Mouse (Mus musculus) forebrain, embryonic 13.5 days (tissue): ENCODE data around the gene Zbtb17. TPM values are rescaled to one million over a fixed set of nuclear protein-coding genes. Genes with fewer than 3 reads are reported as not detected.

Source experiments
- ATAC-seq: fragments of 200-750 bp; cut with Nextera tagmentation; 2 replicates; pipeline ENCODE4 v1.8.0; 2017
- H3K27ac ChIP-seq: fragments of 300-500 bp; sonication (generic); 2 replicates; pipeline ENCODE4 v1.5.1; 2015; ENCODE audit warnings: inconsistent platforms, mild to moderate bottlenecking, moderate library complexity
- H3K27me3 ChIP-seq: fragments of 300-500 bp; sonication (generic); 2 replicates; pipeline ENCODE4 v1.6.1; 2015; ENCODE audit warnings: mild to moderate bottlenecking, inconsistent platforms
- H3K36me3 ChIP-seq: fragments of 300-500 bp; sonication (generic); 2 replicates; pipeline ENCODE4 v1.6.1; 2015; ENCODE audit warnings: mild to moderate bottlenecking, inconsistent platforms; ENCODE audit not compliant: poor library complexity, severe bottlenecking
- H3K4me1 ChIP-seq: fragments of 300-500 bp; sonication (generic); 2 replicates; pipeline ENCODE4 v1.6.1; 2015; ENCODE audit warnings: inconsistent platforms
- H3K4me2 ChIP-seq: fragments of 300-500 bp; sonication (generic); 2 replicates; pipeline ENCODE4 v1.6.1; 2015; ENCODE audit warnings: inconsistent platforms, mild to moderate bottlenecking, moderate library complexity
- H3K4me3 ChIP-seq: fragments of 300-500 bp; sonication (generic); 2 replicates; pipeline ENCODE4 v1.5.1; 2015; ENCODE audit warnings: mild to moderate bottlenecking, inconsistent platforms
- H3K9ac ChIP-seq: fragments of 300-500 bp; sonication (generic); 2 replicates; pipeline ENCODE4 v1.6.1; 2015; ENCODE audit warnings: mild to moderate bottlenecking, inconsistent platforms
- H3K9me3 ChIP-seq: fragments of 300-500 bp; sonication (generic); replicated peaks from 2 replicates; pipeline ENCODE4 v1.6.1; 2016; ENCODE audit warnings: inconsistent platforms
- WGBS: fragments of 180-500 bp; shearing (Covaris S2); methylation state at CpG from one replicate; pipeline ENCODE4 v1.1.7; 2015; 5-methylcytosine and 5-hydroxymethylcytosine counted together
- polyA plus RNA-seq: library from polyadenylated mRNA; unstranded; fragments of >200 nt; fragmentation: Nextera tagmentation; extraction: Ambion mirVana; gene quantifications from 2 replicates; pipeline ENCODE4 v1.2.1, GENCODE M21; 2015

Gene Zbtb17
- polyA plus RNA-seq, 1 experiment from 2014 or later, result 60.9 TPM

GRCm38 (mm10) chr4:141429381-141429780 lies 15.1 kb upstream of the Zbtb17 start:
- H3K4me3 ChIP-seq, result no peak overlapping the region
- WGBS, result 85% methylated on average over 6 of the region's 6 CpGs
- ATAC-seq, result no peak

GRCm38 (mm10) chr4:141429847-141430246 lies 14.6 kb upstream of the Zbtb17 start:
- WGBS, result 51% methylated on average over 9 of the region's 9 CpGs
- H3K9ac ChIP-seq, result no peak overlapping the region
- H3K4me3 ChIP-seq, result no peak overlapping the region
- H3K27ac ChIP-seq, result no peak overlapping the region
- ATAC-seq, result no peak
- H3K4me1 ChIP-seq, result peaks cover 12% of the 10 kb centered on the region
- no peaks in the 10 kb centered on the region for H3K9me3 ChIP-seq
- peaks cover 16% of the 10 kb centered on the region; the same call in 1 of the 2 replicates for H3K27me3 ChIP-seq
- no peak overlapping the region for H3K4me2 ChIP-seq
- no peaks in the 10 kb centered on the region for H3K36me3 ChIP-seq

More at GRCm38 (mm10) chr4:141429381-141429780, 15.1 kb upstream of the Zbtb17 start:
- Histone ChIP-seq H3K27ac (no peak overlapping the region), H3K27me3 (peaks cover 18% of the 10 kb centered on the region; the same call in 1 of the 2 replicates), H3K36me3 (no peaks in the 10 kb centered on the region), H3K9me3 (no peaks in the 10 kb centered on the region), H3K9ac (no peak overlapping the region), H3K4me1 (peaks cover 12% of the 10 kb centered on the region), H3K4me2 (no peak overlapping the region)

- no peak for ATAC-seq
- no peaks in the 10 kb centered on the region for H3K9me3 ChIP-seq
- H3K9ac ChIP-seq, result no peak overlapping the region
- H3K36me3 ChIP-seq, result no peaks in the 10 kb centered on the region
- H3K4me3 ChIP-seq, result no peak overlapping the region
- WGBS, result 51% methylated on average over 9 of the region's 9 CpGs
- no peak overlapping the region for H3K27ac ChIP-seq
- peaks cover 3% of the 10 kb centered on the region for H3K4me1 ChIP-seq
- no peak overlapping the region for H3K4me2 ChIP-seq
- H3K27me3 ChIP-seq, result 0 out of 2 replicates have a peak, but pooled peaks cover 6% of the 10 kb centered on the region
Observed at GRCm38 (mm10) chr4:141430997-141431396, 13.5 kb upstream of the Zbtb17 start.

GRCm38 (mm10) chr4:141432666-141433065 lies 11.8 kb upstream of the Zbtb17 start:
- Histone ChIP-seq H3K36me3 (no peaks in the 10 kb centered on the region), H3K4me2 (no peak overlapping the region), H3K4me3 (no peak overlapping the region), H3K4me1 (no peaks in the 10 kb centered on the region), H3K9me3 (no peaks in the 10 kb centered on the region), H3K27me3 (0 out of 2 replicates have a peak, but pooled peaks cover 4% of the 10 kb centered on the region), H3K27ac (no peak overlapping the region), H3K9ac (no peak overlapping the region)
- no peak for ATAC-seq
- WGBS, result 73% methylated on average over 14 of the region's 14 CpGs

GRCm38 (mm10) chr4:141433191-141433590 lies 11.3 kb upstream of the Zbtb17 start:
- no peak overlapping the region for H3K27ac ChIP-seq
- H3K4me2 ChIP-seq, result no peak overlapping the region
- no peaks in the 10 kb centered on the region for H3K9me3 ChIP-seq
- H3K27me3 ChIP-seq, result 0 out of 2 replicates have a peak, but pooled peaks cover 4% of the 10 kb centered on the region
- H3K4me3 ChIP-seq, result no peak overlapping the region
- ATAC-seq, result no peak
- no peaks in the 10 kb centered on the region for H3K4me1 ChIP-seq
- no peaks in the 10 kb centered on the region for H3K36me3 ChIP-seq
- WGBS, result 84% methylated on average over 18 of the region's 18 CpGs
- no peak overlapping the region for H3K9ac ChIP-seq

- no peak within 1 kb of the TSS for H3K4me2 ChIP-seq
- 100% methylated on average over 1 of the region's 1 CpGs for WGBS
- H3K27ac ChIP-seq, result no peak within 1 kb of the TSS
- H3K9ac ChIP-seq, result no peak within 1 kb of the TSS
- no peaks in the 10 kb centered on the region for H3K4me1 ChIP-seq
- no peaks in the 10 kb centered on the region for H3K9me3 ChIP-seq
- H3K27me3 ChIP-seq, result 0 out of 2 replicates have a peak, but pooled peaks cover 4% of the 10 kb centered on the region
- H3K36me3 ChIP-seq, result no peaks in the 10 kb centered on the region
- ATAC-seq, result no peak
- H3K4me3 ChIP-seq, result no peak within 1 kb of the TSS
Observed at GRCm38 (mm10) chr4:141435974-141436373, 8.5 kb upstream of the Zbtb17 start, which contains the start of gene Srarp. Srarp (minus strand) TSS chr4:141436105.

GRCm38 (mm10) chr4:141439083-141439803 lies 5.2 kb upstream of the Zbtb17 start:
- peaks cover 5% of the 10 kb centered on the region for H3K4me1 ChIP-seq

GRCm38 (mm10) chr4:141440877-141441276 lies 3.6 kb upstream of the Zbtb17 start:
- Histone ChIP-seq H3K27me3 (no peaks in the 10 kb centered on the region), H3K36me3 (no peaks in the 10 kb centered on the region), H3K9me3 (no peaks in the 10 kb centered on the region), H3K4me1 (peaks cover 12% of the 10 kb centered on the region), H3K9ac (no peak overlapping the region), H3K4me2 (no peak overlapping the region), H3K4me3 (no peak overlapping the region), H3K27ac (no peak overlapping the region)
- no peak for ATAC-seq

More at GRCm38 (mm10) chr4:141439083-141439803, 5.2 kb upstream of the Zbtb17 start:
- Histone ChIP-seq H3K4me2 (no peak overlapping the region), H3K4me3 (no peak overlapping the region), H3K9me3 (no peaks in the 10 kb centered on the region), H3K27me3 (no peaks in the 10 kb centered on the region), H3K36me3 (no peaks in the 10 kb centered on the region), H3K27ac (no peak overlapping the region), H3K9ac (no peak overlapping the region)
- no peak for ATAC-seq
- 85% methylated on average over 12 of the region's 12 CpGs for WGBS

GRCm38 (mm10) chr4:141443641-141444429 lies 619 bp upstream of the Zbtb17 start:
- ATAC-seq, result no peak
- Histone ChIP-seq H3K9me3 (no peaks in the 10 kb centered on the region), H3K36me3 (peaks cover 28% of the 10 kb centered on the region), H3K4me3 (peak overlapping the region; percentile 98), H3K27ac (no peak overlapping the region), H3K9ac (peak overlapping the region; percentile 97), H3K4me2 (peak overlapping the region; percentile 92), H3K4me1 (peaks cover 22% of the 10 kb centered on the region), H3K27me3 (no peaks in the 10 kb centered on the region)
- WGBS, result 48% methylated on average over 11 of the region's 11 CpGs

- Histone ChIP-seq H3K4me1 (peaks cover 22% of the 10 kb centered on the region), H3K27me3 (no peaks in the 10 kb centered on the region), H3K27ac (0 out of 2 replicates have a peak overlapping the region, but pooled peaks have one; percentile 70), H3K4me2 (peak overlapping the region; percentile 92), H3K36me3 (peaks cover 42% of the 10 kb centered on the region), H3K9ac (peak overlapping the region; percentile 97), H3K4me3 (peak overlapping the region; percentile 98), H3K9me3 (no peaks in the 10 kb centered on the region)
- 17% methylated on average over 14 of the region's 14 CpGs for WGBS
- ATAC-seq, result no peak
Observed at GRCm38 (mm10) chr4:141445328-141445720, 870 bp downstream of the Zbtb17 start.

GRCm38 (mm10) chr4:141446211-141446610 lies 1.8 kb downstream of the Zbtb17 start:
- peaks cover 22% of the 10 kb centered on the region for H3K4me1 ChIP-seq
- no peaks in the 10 kb centered on the region for H3K9me3 ChIP-seq
- H3K36me3 ChIP-seq, result peaks cover 48% of the 10 kb centered on the region
- H3K4me2 ChIP-seq, result peak overlapping the region; percentile 92
- peak overlapping the region; percentile 97; the same call in 1 of the 2 replicates for H3K9ac ChIP-seq
- H3K27me3 ChIP-seq, result no peaks in the 10 kb centered on the region
- no peak for ATAC-seq
- no peak overlapping the region for H3K27ac ChIP-seq
- peak overlapping the region; percentile 98 for H3K4me3 ChIP-seq
- WGBS, result 79% methylated on average over 7 of the region's 7 CpGs

- H3K27ac ChIP-seq, result no peak overlapping the region
- peaks cover 83% of the 10 kb centered on the region for H3K36me3 ChIP-seq
- ATAC-seq, result no peak
- no peak overlapping the region for H3K4me2 ChIP-seq
- no peaks in the 10 kb centered on the region for H3K27me3 ChIP-seq
- no peak overlapping the region for H3K9ac ChIP-seq
- no peak overlapping the region for H3K4me3 ChIP-seq
- H3K9me3 ChIP-seq, result no peaks in the 10 kb centered on the region
- 89% methylated on average over 2 of the region's 2 CpGs for WGBS
- peaks cover 6% of the 10 kb centered on the region; the same call in 1 of the 2 replicates for H3K4me1 ChIP-seq
Observed at GRCm38 (mm10) chr4:141451251-141451650, 6.8 kb downstream of the Zbtb17 start.
